Mouse (Mus musculus) left cerebral cortex, adult 11 months (tissue): ENCODE measurements around the gene Bach2.

ENCODE experiments used
- DNase-seq: peaks from one replicate; pipeline ENCODE4 v3.0.0; 2022; ENCODE audit warnings: low spot score

Gene Bach2

DNA sequence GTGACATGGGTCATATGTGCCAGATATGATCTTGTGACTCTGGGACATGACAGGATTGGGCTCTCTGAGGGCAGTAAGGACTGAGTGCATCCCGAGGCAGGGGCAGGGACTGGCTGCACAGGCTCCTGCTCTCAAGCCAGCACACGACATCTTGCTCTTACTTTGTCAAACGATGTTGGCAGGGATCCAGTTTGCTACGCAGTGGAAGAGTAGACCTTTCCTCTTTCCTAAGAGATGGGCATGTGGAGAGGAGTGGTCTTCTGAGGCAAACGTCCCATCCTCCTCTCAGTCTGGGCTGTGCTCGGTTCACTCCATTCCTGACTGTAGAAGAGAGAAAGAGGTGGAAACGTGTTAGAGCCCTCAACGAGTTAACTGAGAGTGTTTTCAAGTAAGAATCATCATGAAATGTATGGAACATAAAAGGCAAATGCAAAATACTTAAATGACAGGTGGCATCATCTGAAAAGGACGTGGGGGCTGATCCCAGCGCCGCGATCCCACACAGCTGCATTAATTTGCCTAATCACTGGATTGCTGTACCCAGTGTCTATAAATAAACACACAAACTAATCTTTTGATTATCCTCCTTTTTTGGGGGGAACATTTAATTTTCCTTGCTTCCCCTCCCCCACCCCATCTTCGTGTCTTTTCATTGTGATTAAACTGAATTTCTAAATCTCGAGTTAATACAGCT is 150.7 kb downstream of the Bach2 start:
- no peak for DNase-seq

DNA sequence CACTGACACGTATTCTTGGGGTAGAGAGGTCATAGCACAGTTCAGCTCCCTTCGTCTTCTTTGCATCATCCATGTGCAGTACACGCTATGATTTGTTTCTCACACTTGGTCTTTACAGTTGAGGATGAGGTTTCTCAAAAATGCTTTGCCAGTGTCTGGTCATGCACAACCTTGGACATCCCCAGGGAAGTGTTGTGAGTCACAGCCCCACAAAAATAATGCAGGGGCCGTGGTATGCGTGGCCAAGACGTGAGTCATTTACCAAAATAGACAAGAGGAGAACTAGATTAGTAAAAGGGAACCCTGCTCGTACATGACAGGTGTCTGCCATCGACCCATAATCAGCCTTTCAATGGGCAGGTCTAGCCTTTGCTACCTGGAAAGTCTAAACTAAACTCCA is 152.7 kb downstream of the Bach2 start:
- no peak for DNase-seq

DNA sequence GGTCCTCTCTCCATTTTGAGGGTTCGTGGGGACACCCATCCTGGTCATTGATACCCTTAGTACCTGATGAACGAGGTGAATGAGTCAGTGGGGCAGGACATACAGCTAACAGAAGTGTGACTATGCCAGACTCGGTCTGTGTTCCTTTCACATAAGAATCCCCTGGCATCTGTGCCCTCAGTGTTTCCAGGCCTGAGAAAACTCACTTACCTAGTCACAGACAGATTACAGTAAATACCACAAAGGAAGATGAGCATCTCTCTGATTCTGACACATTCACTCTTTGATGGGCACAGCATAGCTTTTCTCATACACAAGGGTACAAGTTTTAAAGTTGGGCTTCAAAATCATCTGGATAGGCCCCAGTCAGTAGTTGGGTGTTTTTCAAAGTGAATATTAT is 154.6 kb downstream of the Bach2 start:
- no peak for DNase-seq

DNA sequence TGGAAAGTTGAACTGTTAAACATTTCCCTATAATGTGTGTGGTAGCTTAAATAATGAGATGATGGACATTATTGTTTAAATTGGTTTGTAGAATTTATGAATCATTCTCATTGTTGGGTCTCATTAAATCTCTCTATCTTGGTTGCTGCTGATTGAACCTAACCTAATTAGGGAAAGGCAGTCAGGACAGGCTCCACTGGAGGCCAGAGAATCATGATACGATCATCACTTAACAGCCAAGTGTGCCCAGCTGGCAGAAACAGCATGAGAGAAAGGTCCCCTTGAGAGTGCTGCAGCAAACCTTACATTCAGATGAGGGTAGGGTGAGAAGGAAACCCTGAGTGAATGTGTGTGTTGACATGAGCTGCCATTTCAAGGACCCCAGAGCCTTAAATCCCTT is 155.3 kb downstream of the Bach2 start:
- DNase-seq, result no peak

GRCm38 (mm10) chr4:32394850-32395249 is 156.2 kb downstream of the Bach2 start:
- DNase-seq, result no peak

DNA sequence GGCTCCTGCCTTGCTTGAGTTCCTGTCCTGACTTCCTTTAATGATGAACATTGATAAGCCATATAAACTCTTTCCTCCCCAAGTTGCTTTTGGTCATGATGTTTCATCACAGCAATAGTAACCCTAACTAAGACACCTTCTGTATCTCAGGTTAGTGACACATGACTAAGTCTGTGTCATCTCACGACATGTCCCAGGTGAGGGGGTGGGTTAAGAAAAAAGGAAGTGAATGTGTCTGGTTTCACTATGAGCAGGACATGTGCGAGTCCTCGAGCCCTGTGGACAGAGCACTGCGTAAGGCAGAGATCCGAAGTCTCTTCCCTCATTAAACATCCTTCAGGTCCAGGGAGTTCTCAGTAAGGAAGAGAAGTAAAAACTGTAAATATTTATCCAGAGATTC is 162.9 kb downstream of the Bach2 start:
- no peak for DNase-seq

DNA sequence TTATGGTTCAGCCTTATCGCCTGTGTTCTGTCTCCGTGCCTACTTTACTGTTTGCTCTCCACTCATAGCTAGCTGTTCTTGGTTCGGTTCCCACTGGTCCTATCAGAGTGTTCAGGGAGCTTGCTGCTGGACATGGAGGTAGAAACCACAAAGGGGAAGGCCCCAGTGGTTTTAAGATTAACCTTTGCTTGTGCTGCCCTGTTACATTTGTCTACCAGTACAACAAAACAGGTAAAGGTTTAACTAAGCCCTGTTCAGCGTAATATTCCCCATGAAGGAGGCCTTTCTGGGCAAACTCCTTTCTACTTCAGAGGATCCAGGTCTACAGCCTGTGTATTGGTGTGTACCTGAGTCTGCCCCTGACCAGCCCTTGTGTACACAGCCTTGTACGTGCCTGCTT is 164.9 kb downstream of the Bach2 start:
- no peak for DNase-seq

DNA sequence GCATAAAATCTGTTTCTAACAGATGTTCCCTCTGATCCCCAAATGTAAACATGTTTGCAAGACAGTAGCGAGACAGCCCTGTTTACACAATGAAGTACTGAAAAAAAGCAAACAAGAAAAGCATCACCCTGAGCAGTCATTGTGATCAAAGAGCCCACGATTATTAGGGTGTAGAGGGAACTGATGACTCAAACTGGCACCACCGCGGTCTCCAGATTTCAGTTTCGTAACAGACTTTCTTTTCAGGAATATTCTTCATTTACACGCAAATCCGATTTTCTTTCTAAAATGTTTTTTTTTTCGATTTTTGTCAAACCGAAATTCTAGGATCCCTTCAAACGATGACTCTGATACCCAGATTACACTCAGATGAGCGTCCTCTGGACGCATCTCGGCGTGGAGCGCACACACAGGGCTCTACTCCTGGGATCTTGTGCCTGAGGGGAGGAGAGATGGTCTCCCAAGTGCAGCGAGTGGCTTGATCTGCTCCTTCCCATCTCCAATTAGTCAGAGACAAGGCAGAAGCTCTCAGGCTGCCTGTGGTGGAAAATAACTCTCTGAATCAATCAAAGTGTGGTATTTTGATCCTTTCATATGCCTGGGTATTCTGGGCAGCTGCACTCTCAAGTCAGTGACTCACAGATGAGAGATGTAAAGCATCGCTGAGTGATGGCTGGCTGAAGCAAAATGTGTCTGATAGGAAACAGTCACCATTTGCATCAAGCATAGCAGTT is 166.7 kb downstream of the Bach2 start:
- no peak for DNase-seq

- no peak for DNase-seq
Measured at GRCm38 (mm10) chr4:32405985-32406384, 167.4 kb downstream of the Bach2 start.

DNA sequence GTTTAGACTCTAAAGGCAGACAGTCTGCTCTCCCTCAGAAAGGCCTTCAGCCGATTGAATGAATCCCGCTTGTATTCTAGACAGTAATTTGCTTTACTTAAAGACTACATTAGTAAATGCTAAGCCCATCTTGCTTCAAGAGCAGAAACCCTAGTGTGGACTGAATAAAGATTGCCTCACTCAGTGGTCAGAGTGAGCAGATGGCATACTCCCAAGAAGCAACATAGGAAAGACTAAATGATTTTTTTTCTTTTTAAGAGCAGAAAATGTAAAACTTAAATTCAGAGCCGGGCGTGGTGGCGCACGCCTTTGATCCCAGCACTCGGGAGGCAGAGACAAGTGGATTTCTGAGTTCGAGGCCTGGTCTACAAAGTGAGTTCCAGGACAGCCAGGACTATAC is 169.9 kb downstream of the Bach2 start:
- no peak for DNase-seq

DNA sequence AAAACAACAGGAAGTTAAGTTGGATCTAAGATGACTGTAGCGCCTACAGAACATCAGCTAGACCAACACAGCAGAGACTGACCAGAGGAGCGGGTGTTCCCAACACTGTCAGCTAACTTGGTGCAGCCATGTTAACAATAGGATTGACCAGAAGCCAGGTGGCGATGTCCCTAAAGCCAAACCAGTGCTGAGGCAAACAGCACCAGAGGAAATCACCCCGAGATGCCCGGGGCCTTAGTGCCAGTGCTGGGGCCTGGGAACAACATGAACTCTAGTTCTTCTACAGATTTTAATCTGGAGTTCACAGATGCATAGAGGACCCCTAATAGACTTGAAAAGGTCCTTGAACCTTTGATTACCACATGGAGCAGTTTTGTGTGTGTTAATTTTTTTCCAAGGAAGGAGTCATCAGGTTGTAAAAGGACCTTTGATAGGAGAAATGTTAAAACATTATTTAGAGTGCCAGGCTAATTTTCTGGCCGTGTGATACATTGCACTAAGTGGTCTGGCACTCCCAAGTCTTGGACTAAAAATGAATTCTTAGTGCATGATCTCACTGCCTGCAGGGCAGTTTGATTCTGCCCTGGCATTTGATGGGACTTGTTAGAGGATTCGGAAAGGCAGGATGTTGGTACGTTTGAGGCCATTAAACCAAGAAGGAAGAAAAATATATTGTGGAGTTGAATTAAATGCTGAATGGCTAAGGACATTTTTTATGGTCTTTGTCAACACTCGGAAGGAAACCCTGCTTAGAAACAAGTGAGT is 170.7 kb downstream of the Bach2 start:
- DNase-seq, result no peak

DNA sequence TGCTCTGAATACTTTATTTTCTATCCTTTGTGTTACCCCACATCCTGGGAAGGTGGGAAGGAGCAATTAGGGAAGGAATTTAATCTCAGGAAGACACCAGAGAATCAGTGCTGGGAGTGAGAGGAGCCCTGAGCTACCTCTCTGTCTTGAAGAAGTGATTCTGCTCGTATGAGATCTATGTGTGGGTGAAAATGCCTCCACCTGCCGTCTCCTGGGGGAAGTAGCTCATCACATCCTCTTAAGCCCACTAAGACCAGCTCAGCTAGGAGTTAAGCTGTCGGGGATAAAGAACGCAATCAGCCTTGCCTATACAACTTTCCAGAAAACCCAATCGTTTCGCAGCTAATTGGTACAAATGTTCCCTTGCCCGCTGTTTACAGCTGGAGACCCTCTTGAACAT is 174.5 kb downstream of the Bach2 start:
- DNase-seq, result no peak

DNA sequence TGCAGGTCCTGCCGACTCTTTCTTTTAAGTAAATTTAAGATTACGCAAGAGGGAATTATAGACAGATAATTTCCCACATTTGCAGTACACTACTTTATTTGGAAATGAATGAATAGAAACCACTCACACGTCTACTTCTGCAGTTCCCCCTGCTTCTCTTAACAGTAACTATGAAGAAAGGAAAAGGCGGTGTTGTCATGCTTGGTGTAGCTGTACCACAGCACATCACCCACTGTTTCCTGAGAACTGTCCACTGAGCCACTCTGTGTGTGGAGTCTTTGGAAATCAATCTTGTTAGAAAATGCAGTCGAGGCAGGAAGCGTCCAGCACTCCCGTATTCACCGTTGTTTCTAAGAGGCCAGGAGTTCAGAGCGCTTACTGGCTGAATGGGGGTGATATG is 174.9 kb downstream of the Bach2 start:
- no peak for DNase-seq

DNA sequence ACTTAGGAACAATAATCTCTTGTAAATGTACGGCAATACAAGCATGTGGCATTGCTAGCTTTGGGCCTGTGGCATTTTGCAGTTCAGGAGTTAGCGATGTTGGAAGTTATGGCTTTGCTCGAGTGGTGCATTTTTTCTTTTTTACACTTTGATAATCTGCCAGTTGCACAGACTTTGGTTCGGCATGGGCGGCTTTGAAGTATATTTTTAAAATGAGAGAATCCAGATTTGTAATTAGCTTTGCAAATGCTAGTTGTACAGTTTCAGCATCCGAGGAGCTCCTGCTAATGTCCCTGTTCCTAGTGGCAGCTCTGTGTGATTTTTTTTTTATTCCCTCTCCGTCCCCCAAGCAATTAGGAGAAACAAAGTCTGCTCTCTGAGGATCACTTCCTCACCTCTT is 176.4 kb downstream of the Bach2 start:
- DNase-seq, result no peak

DNA sequence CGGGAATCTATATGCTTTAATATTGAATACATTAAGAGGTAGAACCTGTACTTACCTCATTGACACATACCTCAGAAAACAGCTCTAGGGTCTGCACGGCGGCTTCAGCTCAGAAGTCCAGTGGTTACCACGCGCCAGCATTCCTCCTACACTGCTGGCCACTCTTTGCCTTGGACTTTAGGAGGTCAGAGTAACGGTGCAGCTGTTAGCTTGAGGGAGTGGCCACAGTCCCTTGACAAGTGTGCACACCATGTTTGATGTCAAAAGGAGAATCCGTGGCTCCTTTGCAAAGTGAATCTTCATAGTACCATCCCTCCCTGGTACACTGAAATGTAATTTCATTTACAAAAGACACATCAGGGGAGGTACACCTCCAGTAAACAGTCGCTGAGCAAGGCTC is 179.3 kb downstream of the Bach2 start:
- no peak for DNase-seq

- DNase-seq, result no peak
Measured at GRCm38 (mm10) chr4:32421570-32421969, 183.0 kb downstream of the Bach2 start.

DNA sequence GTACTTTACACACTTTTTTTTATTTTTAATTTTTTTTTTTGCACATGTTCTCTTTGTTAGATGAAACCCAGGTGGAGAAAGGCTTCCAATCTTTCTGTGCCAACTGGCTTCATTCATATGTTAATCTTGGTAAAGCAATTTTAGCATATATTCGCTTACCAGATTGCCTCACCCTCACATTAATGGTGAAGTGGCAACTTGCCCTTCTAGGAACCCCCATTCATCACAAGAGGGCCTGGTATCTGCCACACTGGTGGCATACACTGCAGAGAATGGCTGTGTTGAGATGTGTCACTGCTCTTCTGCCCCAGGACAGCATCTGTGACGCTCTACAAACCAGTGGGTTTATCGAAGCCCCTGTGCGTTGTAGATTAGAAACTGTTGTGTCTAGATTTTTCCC is 183.8 kb downstream of the Bach2 start:
- DNase-seq, result no peak

GRCm38 (mm10) chr4:32423667-32424066 is 185.1 kb downstream of the Bach2 start:
- DNase-seq, result no peak

- DNase-seq, result no peak
Measured at GRCm38 (mm10) chr4:32424434-32424833, 185.8 kb downstream of the Bach2 start.

DNA sequence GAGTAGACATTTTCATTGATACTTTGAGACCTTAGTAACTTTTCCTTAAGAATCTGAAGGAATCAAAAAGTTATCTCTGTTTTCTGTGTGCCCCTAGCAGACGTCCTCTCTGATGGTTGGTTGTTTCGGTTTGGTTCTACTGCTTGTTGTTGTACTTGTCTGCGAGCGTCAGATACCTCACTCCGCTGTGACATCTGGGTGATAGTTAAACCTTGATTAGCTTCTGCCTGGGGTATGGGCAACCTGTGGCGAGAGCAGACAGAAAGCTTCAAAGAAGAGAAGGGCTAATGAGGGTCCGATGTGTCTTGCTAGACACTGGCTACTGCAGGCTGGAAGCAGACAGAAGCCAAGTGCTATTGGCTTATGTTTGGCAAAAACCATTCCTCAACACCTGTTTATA is 186.5 kb downstream of the Bach2 start:
- no peak for DNase-seq

DNA sequence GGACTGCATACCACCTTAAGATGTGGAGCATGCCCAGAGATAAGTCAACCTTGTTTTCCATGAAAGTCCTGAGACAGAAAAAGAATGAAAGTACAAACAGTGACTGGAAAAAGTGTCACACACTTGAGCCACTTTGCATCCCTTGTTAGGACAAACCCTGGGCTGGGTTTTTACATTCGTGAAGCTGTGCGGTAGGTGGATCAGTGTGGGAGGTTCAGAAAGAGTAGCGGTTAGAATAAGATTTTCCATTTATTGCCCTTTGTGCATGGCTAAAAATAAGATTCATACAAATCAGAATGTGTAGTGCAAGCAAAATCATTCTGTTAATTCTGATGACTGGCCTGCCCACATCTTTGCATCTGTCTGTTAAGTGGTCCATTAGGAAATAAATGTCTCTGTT is 187.0 kb downstream of the Bach2 start:
- no peak for DNase-seq

DNA sequence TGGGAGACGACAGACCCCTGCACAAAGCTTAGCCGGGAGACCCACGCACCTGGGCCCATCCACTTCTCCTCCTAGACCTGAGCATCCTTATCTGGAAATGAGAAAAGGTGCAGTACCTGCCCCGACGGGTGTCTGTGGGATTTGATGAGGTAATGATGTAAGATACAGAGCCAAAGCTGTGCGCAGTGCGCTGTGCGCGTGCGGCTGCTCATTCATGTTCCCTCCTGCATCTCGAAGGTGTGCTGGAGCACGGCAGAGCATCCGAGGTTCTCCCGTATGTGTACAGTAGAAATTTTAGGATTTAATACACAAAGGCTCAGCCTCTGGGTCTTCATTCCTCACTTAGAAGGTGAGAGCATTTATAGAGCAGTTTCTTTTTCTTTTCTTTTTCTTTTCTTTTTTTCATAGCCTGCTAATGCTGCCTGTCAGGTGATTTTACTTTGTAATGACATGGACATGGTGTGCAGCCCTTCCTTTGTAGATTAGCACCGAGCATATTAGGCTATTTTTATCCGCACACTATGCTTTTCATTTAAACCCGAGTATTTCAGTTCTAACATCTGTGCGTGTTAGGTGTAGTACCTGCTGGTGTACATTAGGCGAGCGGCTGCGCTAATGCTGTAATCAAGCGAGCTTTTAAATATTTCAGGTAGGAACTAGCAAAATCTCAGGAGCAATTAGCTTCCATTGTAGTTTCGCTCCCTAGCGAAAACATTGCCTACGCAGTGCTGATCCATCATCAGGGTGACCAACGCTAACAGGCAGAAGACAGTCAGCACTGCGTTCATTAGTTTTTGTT is 188.4 kb downstream of the Bach2 start:
- no peak for DNase-seq
